Mouse (Mus musculus) limb, embryonic 10.5 days (tissue): ENCODE results near the gene Gnat1. TPM values are rescaled to one million over a fixed set of nuclear protein-coding genes. Genes with fewer than 3 reads are reported as not detected.

Experiments used
- DNase-seq: peaks from one replicate; pipeline ENCODE4 v3.0.0-alpha.2; 2017; ENCODE audit warnings: low spot score
- H3K27ac ChIP-seq: fragments of 300-500 bp; sonication (generic); 2 replicates; pipeline ENCODE4 v1.5.1; 2016; ENCODE audit warnings: mild to moderate bottlenecking
- H3K27me3 ChIP-seq: fragments of 300-500 bp; sonication (generic); 2 replicates; pipeline ENCODE4 v1.6.1; 2016; ENCODE audit warnings: low read depth, mild to moderate bottlenecking; ENCODE audit not compliant: poor library complexity, severe bottlenecking
- H3K36me3 ChIP-seq: fragments of 300-500 bp; sonication (generic); 2 replicates; pipeline ENCODE4 v1.6.1; 2016; ENCODE audit warnings: mild to moderate bottlenecking, moderate library complexity
- H3K4me1 ChIP-seq: fragments of 300-500 bp; sonication (generic); 2 replicates; pipeline ENCODE4 v1.6.1; 2016
- H3K4me3 ChIP-seq: fragments of 300-500 bp; sonication (generic); 2 replicates; pipeline ENCODE4 v1.5.1; 2016; ENCODE audit warnings: mild to moderate bottlenecking, moderate library complexity
- H3K9me3 ChIP-seq: fragments of 300-500 bp; sonication (generic); replicated peaks from 2 replicates; pipeline ENCODE4 v1.6.1; 2016; ENCODE audit warnings: mild to moderate bottlenecking
- WGBS: fragments of 180-500 bp; shearing (Covaris S2); methylation state at CpG from one replicate; pipeline ENCODE4 v1.1.7; 2016; 5-methylcytosine and 5-hydroxymethylcytosine counted together
- polyA plus RNA-seq: library from polyadenylated mRNA; unstranded; fragments of >200 nt; fragmentation: Nextera tagmentation; extraction: Ambion mirVana; gene quantifications from 2 replicates; pipeline ENCODE4 v1.2.1, GENCODE M21; 2016

The Gnat1 gene
- polyA plus RNA-seq, 1 experiment from 2014 or later: 2.6 TPM

GRCm38 (mm10) chr9:107645577-107645976, 33.9 kb downstream of the Gnat1 start:
- WGBS: 8% methylated on average over 5 of the region's 5 CpGs
- H3K27ac ChIP-seq: no peak overlapping the region
- no peaks in the 10 kb centered on the region for H3K9me3 ChIP-seq
- H3K27me3 ChIP-seq: no peaks in the 10 kb centered on the region
- DNase-seq: peak; percentile 93
- H3K4me3 ChIP-seq: no peak overlapping the region
- H3K4me1 ChIP-seq: peaks cover 35% of the 10 kb centered on the region
- no peaks in the 10 kb centered on the region for H3K36me3 ChIP-seq

DNA sequence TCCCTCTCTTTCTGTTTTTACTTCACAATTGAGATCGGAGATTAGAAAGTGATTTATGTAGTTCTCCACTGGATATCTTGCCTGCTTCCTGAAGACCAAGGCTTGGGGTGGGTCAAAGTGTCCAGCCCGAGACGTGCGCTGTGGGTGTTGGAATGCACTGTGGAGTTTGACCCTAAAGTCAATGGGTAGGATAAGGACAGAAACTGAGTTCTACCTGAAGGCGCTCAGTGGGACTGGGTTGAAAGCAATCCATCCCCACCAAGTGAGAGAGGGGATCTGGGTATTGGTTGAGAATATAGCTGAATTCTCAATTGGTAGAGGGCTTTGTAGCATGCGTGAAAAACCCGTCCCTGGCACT, 34.4 kb downstream of the Gnat1 start:
- no peaks in the 10 kb centered on the region for H3K36me3 ChIP-seq
- no peaks in the 10 kb centered on the region for H3K27me3 ChIP-seq
- H3K9me3 ChIP-seq: no peaks in the 10 kb centered on the region
- no peak for DNase-seq
- peaks cover 36% of the 10 kb centered on the region for H3K4me1 ChIP-seq
- peak overlapping the region; percentile 48; the same call in 1 of the 2 replicates for H3K4me3 ChIP-seq
- 48% methylated on average over 7 of the region's 7 CpGs for WGBS
- peak overlapping the region; percentile 81 for H3K27ac ChIP-seq

GRCm38 (mm10) chr9:107644495-107645152, 34.9 kb downstream of the Gnat1 start:
- Histone ChIP-seq H3K27ac (peak overlapping the region; percentile 81), H3K4me3 (peak overlapping the region; percentile 48), H3K36me3 (no peaks in the 10 kb centered on the region), H3K27me3 (no peaks in the 10 kb centered on the region), H3K9me3 (no peaks in the 10 kb centered on the region), H3K4me1 (peaks cover 39% of the 10 kb centered on the region)
- WGBS: 6% methylated on average over 35 of the region's 35 CpGs
- DNase-seq: peak; percentile 99

GRCm38 (mm10) chr9:107643544-107644214, 35.8 kb downstream of the Gnat1 start:
- 94% methylated on average over 13 of the region's 13 CpGs for WGBS
- H3K27ac ChIP-seq: peak overlapping the region; percentile 81

DNA sequence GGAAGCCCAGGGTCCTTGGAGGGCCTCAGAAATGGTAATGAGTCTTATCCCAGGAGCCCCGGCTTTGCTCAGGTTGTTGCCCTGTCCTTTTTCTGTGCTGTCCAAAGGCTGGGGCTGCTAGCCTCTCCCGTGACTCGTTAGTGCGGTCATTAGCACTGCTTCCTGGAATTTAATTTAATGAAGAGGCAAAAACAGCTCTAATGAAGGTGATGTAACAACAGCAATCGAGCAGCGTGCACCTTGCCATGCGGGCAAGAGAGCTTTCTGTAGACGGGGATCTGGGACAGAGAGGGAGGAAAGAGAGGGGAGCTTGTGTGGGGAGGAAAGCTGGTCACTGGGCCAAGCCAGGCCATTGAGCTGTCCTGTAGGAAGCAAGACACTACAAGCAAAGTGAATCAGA, 37.8 kb downstream of the Gnat1 start:
- peaks cover 51% of the 10 kb centered on the region for H3K4me1 ChIP-seq
- H3K27me3 ChIP-seq: no peaks in the 10 kb centered on the region
- H3K36me3 ChIP-seq: no peaks in the 10 kb centered on the region
- 40% methylated on average over 8 of the region's 8 CpGs for WGBS
- DNase-seq: no peak
- H3K4me3 ChIP-seq: no peak overlapping the region
- H3K27ac ChIP-seq: peak overlapping the region; percentile 50
- no peaks in the 10 kb centered on the region for H3K9me3 ChIP-seq

More at GRCm38 (mm10) chr9:107643544-107644214, 35.8 kb downstream of the Gnat1 start:
- no peaks in the 10 kb centered on the region for H3K36me3 ChIP-seq
- H3K4me3 ChIP-seq: peak overlapping the region; percentile 48; the same call in 1 of the 2 replicates
- DNase-seq: no peak
- no peaks in the 10 kb centered on the region for H3K27me3 ChIP-seq
- H3K9me3 ChIP-seq: no peaks in the 10 kb centered on the region
- H3K4me1 ChIP-seq: peaks cover 39% of the 10 kb centered on the region

- H3K4me3 ChIP-seq: peak overlapping the region; percentile 19; the same call in 1 of the 2 replicates
Observed at GRCm38 (mm10) chr9:107640257-107640772, 39.2 kb downstream of the Gnat1 start.

DNA sequence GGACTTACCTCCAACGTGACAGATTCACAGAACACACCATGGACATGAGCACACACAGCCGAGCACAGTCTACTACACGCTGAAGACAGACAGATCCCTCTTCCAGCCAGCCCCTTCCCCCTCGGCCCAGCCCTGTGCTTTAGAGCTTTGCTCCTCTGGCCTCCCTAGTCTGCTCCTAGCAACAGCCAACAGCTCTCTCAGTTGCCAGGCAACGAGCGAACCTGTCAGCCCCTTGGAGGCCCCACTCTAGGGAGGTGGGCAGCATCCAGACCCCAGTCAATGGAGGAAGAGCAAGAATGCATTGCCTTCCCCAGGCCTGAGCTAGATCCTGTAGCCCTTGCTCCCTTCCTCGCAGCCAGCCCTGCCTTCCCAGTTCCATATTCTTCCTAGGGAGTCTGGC, 42.4 kb downstream of the Gnat1 start:
- Histone ChIP-seq H3K27ac (peak overlapping the region; percentile 69), H3K36me3 (peaks cover 8% of the 10 kb centered on the region), H3K9me3 (no peaks in the 10 kb centered on the region), H3K4me1 (peaks cover 75% of the 10 kb centered on the region), H3K4me3 (peak overlapping the region; percentile 24; the same call in 1 of the 2 replicates), H3K27me3 (no peaks in the 10 kb centered on the region)
- WGBS: 32% methylated on average over 7 of the region's 7 CpGs
- peak; percentile 58 for DNase-seq

More at GRCm38 (mm10) chr9:107640257-107640772, 39.2 kb downstream of the Gnat1 start:
- H3K36me3 ChIP-seq: no peaks in the 10 kb centered on the region
- peaks cover 60% of the 10 kb centered on the region for H3K4me1 ChIP-seq
- no peaks in the 10 kb centered on the region for H3K9me3 ChIP-seq
- H3K27me3 ChIP-seq: no peaks in the 10 kb centered on the region
- no peak for DNase-seq
- peak overlapping the region; percentile 50 for H3K27ac ChIP-seq
- 60% methylated on average over 8 of the region's 8 CpGs for WGBS

GRCm38 (mm10) chr9:107635279-107636028, 44.1 kb downstream of the Gnat1 start, which contains the start of gene Gnai2:
Gnai2 (minus strand) TSS chr9:107635367.
- Histone ChIP-seq H3K4me3 (peak within 1 kb of the TSS; percentile 95), H3K9me3 (no peaks in the 10 kb centered on the region), H3K27ac (peak within 1 kb of the TSS; percentile 95), H3K27me3 (no peaks in the 10 kb centered on the region), H3K36me3 (peaks cover 23% of the 10 kb centered on the region), H3K4me1 (peaks cover 76% of the 10 kb centered on the region)
- DNase-seq: peak; percentile 92
- WGBS: 2% methylated on average over 38 of the region's 38 CpGs

DNA sequence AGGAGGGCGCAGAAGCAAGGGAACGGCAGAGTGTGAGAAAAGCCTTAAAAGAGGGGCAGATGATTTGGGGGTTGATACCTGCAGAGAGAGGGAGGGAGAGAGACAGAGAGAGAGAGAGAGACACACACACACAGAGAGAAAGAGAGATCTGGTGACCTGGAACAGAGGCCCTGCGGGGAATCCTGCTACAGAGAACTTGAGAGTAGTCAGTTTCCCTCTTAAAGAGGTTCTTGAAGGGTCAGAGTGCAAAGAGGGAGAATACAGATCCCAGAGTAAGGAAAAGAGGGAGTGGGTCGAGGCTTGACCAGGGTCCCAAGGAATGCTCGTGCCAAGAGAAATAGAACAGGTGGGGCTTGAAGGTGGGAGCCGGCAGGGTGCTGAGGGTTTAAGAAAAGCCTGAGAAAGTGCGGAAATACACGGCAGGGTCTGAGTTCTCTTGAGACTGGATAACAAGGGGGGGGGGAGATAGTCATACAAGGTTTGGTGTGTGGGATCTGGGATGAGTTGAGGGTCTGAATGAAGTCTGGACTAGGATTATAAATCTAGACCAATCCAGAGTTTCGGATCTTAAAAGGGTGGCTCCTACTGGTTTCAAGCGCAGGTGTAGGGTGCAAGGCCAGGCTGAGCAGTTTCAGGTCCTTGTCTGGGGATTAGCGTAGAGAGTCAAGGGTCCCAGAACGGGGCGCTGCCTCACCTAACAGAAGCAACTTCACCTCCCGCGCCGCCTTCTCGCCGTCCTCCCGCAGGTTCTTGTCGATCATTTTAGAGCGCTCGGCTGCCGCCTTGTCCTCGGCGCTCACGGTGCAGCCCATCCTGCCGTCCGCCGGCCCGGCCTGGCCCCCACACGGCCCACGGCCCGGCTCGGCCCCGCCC, 44.9 kb downstream of the Gnat1 start:
- under 1% methylated on average over 35 of the region's 35 CpGs for WGBS
- H3K27me3 ChIP-seq: no peaks in the 10 kb centered on the region
- H3K9me3 ChIP-seq: no peaks in the 10 kb centered on the region
- peak overlapping the region; percentile 95 for H3K4me3 ChIP-seq
- peaks cover 30% of the 10 kb centered on the region for H3K36me3 ChIP-seq
- no peak for DNase-seq
- H3K4me1 ChIP-seq: peaks cover 78% of the 10 kb centered on the region
- H3K27ac ChIP-seq: peak overlapping the region; percentile 95

DNA sequence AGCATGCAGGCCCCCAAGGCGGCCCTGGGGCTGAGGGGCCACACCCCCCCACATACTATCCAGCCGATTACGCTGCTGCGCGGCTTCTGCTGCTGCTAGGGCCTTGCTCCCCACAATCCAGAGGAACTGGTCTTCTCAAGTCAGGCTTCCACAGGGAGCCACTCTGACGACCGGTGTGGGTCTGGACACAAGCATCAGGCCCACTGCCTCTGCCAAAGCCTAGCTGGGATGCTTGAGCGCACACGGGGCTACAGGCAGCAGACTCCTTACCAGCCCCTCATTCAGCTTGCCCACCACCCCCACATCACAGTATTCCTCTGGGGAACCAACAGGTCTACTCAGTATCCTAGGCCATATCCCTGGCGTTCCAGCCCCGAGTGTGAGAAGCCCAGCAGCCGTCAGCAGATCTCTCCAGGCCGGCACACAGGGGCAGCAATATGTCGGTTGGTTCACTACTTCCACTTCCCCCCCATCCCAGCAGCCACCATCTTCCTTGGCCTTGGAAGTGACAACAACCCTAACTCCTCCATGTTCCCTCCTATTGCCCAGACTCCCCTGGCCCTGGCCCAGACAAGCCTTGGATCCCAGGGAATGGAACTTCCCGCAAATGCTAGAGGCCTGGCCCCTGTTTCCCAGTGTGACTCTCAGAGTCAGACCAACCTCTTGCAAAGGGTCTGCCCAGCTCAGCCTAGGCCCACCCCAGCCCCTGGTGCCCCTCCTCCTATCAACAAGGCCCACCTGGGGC, 45.7 kb downstream of the Gnat1 start:
- DNase-seq: peak; percentile 63
- 3% methylated on average over 15 of the region's 15 CpGs for WGBS

DNA sequence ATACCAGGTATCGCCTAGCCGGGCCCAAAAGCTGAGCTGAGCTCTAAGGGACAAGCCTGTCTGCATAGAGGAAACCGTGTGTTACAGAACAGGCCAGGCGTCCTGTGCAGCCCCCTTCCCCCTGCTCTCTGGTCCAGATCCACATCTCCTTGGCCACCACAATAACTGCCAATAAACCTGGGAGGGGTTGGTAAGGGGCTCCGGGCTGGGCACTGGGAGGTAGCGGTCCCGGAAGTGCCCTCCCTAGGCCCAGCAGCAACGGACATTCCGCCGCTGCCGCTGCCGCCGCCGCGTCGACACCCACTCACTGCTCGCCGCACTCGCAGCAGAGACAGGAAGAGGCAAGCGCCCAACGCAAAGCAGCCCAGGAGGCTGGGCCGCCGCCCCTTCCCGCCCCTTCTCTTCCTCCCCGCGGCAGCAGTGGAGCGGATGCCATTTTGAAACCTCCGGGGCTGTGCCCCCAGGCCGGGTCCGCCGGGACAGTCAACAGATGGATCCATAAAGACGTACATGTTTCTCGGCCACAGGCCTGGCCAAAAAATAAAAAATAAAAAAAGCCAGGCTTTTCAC, 46.3 kb downstream of the Gnat1 start:
- H3K27ac ChIP-seq: peak overlapping the region; percentile 95
- WGBS: 2% methylated on average over 33 of the region's 33 CpGs
- H3K27me3 ChIP-seq: no peaks in the 10 kb centered on the region
- H3K9me3 ChIP-seq: no peaks in the 10 kb centered on the region
- peak overlapping the region; percentile 95 for H3K4me3 ChIP-seq
- H3K36me3 ChIP-seq: peaks cover 42% of the 10 kb centered on the region
- peak; percentile 80 for DNase-seq
- peaks cover 93% of the 10 kb centered on the region for H3K4me1 ChIP-seq

More for the DNA sequence above, 45.7 kb downstream of the Gnat1 start:
- Histone ChIP-seq H3K27ac (peak overlapping the region; percentile 95), H3K9me3 (no peaks in the 10 kb centered on the region), H3K4me1 (peaks cover 86% of the 10 kb centered on the region), H3K36me3 (peaks cover 36% of the 10 kb centered on the region), H3K27me3 (no peaks in the 10 kb centered on the region), H3K4me3 (peak overlapping the region; percentile 95)
